ENCODE assay signal across 22 mouse cellular contexts in genomic region chr16:96907081-96907480, GRCm38 (mm10).
A peak's percentile ranks its signal among the peaks of the same experiment; 100 is the strongest.
DNase-seq lines count a peak whose midpoint lies in the region; ATAC-seq lines count a peak whose summit lies in the region.
"Had no signal": no experiment of that assay in that cellular context is flagged by ENCODE, and none has a peak within 500 bp of the region (broad histone marks: within the 10 kb centered on the region; RNA-seq: fewer than 3 reads in every experiment).

No protein-coding gene starts in this region.

- DNase-seq in forebrain, embryonic 10.5 days (ENCODE audit: extremely low spot score, low spot score): no peak
- no peak for DNase-seq in forebrain, embryonic 14.5 days (ENCODE audit: low spot score)
- DNase-seq in liver, embryonic 11.5 days (ENCODE audit: low spot score): no peak
- no peak for DNase-seq in liver
- DNase-seq in right cerebral cortex, adult 18-20 months: no peak
- no peak for DNase-seq in spleen, postnatal 4 days (ENCODE audit: low spot score in 2 of 2)
- DNase-seq in limb, embryonic 10.5 days (ENCODE audit: low spot score): no peak
- DNase-seq: adrenal gland, postnatal 10 days; B cell, adult 2 months; cerebellum, adult 11 months; cerebellum, adult 8-10 months; cerebellum, postnatal 14 days; embryo, embryonic 11 days; gastrocnemius, postnatal 36 days; heart, adult 18-20 months; heart, postnatal 14 days had no signal

- WGBS in forebrain, embryonic 10.5 days: 88% methylated on average over 1 of the region's 1 CpGs
- WGBS in forebrain, embryonic 14.5 days: 93% methylated on average over 1 of the region's 1 CpGs
- 69% methylated on average over 1 of the region's 1 CpGs for WGBS in liver, embryonic 11.5 days
- 38% methylated on average over 1 of the region's 1 CpGs for WGBS in liver, embryonic 16.5 days (ENCODE audit: insufficient replicate concordance)
- WGBS in limb, embryonic 10.5 days: 93% methylated on average over 1 of the region's 1 CpGs

- H3K4me2 ChIP-seq in forebrain, embryonic 14.5 days (ENCODE audit: low read length): no peak overlapping the region
- no peak overlapping the region for H3K4me2 ChIP-seq in liver, embryonic 11.5 days
- peak overlapping the region; percentile 15; the same call in 1 of the 2 replicates for H3K4me2 ChIP-seq in liver, embryonic 16.5 days (ENCODE audit: low read depth, low read length)
- H3K4me2 ChIP-seq: embryonic facial prominence, embryonic 15.5 days; forebrain, embryonic 13.5 days; hindbrain, embryonic 13.5 days had no signal

- H3K9ac ChIP-seq in forebrain, embryonic 14.5 days (ENCODE audit: low read length): no peak overlapping the region
- H3K9ac ChIP-seq in liver, embryonic 11.5 days (ENCODE audit: low read depth, low read length): no peak overlapping the region
- H3K9ac ChIP-seq in liver, embryonic 16.5 days (ENCODE audit: low read depth, low read length): no peak overlapping the region
- H3K9ac ChIP-seq: embryonic facial prominence, embryonic 15.5 days; forebrain, embryonic 13.5 days; hindbrain, embryonic 13.5 days had no signal

- ATAC-seq in forebrain, embryonic 14.5 days: no peak
- no peak for ATAC-seq in liver, embryonic 11.5 days (replicated peaks; ENCODE audit: low FRiP score)
- no peak for ATAC-seq in liver, embryonic 16.5 days (ENCODE audit: low read depth)
- ATAC-seq: CD4-positive, CD25-positive, alpha-beta regulatory T cell, adult 4 months; forebrain, embryonic 13.5 days had no signal

- no peaks in the 10 kb centered on the region for H3K9me3 ChIP-seq in forebrain, embryonic 10.5 days
- H3K9me3 ChIP-seq in forebrain, embryonic 14.5 days (replicated peaks; ENCODE audit: control insufficient read depth, low read length): no peaks in the 10 kb centered on the region
- no peaks in the 10 kb centered on the region for H3K9me3 ChIP-seq in liver, embryonic 11.5 days (ENCODE audit: control insufficient read depth, low read length)
- H3K9me3 ChIP-seq in liver, embryonic 16.5 days (replicated peaks; ENCODE audit: control insufficient read depth, low read length): no peaks in the 10 kb centered on the region
- H3K9me3 ChIP-seq in limb, embryonic 10.5 days (replicated peaks): no peaks in the 10 kb centered on the region
- H3K9me3 ChIP-seq: embryonic facial prominence, embryonic 15.5 days; forebrain, embryonic 13.5 days; G1E; hindbrain, embryonic 13.5 days had no signal

- no peaks in the 10 kb centered on the region for H3K36me3 ChIP-seq in forebrain, embryonic 10.5 days (replicated peaks)
- no peaks in the 10 kb centered on the region for H3K36me3 ChIP-seq in forebrain, embryonic 14.5 days (ENCODE audit: control insufficient read depth, insufficient read depth, low read length)
- H3K36me3 ChIP-seq in liver, embryonic 11.5 days (ENCODE audit: control insufficient read depth, insufficient read depth, low read length): no peaks in the 10 kb centered on the region
- H3K36me3 ChIP-seq in liver, embryonic 16.5 days (ENCODE audit: control insufficient read depth, insufficient read depth): no peaks in the 10 kb centered on the region
- H3K36me3 ChIP-seq in limb, embryonic 10.5 days: no peaks in the 10 kb centered on the region
- H3K36me3 ChIP-seq: embryonic facial prominence, embryonic 15.5 days; G1E; hindbrain, embryonic 13.5 days had no signal

- H3K4me1 ChIP-seq in forebrain, embryonic 10.5 days: peaks cover 14% of the 10 kb centered on the region
- no peaks in the 10 kb centered on the region for H3K4me1 ChIP-seq in forebrain, embryonic 14.5 days (ENCODE audit: control insufficient read depth, insufficient read depth, low read length)
- H3K4me1 ChIP-seq in liver, embryonic 11.5 days (replicated peaks; ENCODE audit: control insufficient read depth, insufficient read depth, low read length): peaks cover 14% of the 10 kb centered on the region
- peaks cover 47% of the 10 kb centered on the region for H3K4me1 ChIP-seq in liver, embryonic 16.5 days (ENCODE audit: control insufficient read depth, low read depth, low read length)
- no peaks in the 10 kb centered on the region for H3K4me1 ChIP-seq in limb, embryonic 10.5 days
- H3K4me1 ChIP-seq: embryonic facial prominence, embryonic 15.5 days had no signal

- no peak overlapping the region for H3K4me3 ChIP-seq in forebrain, embryonic 10.5 days
- H3K4me3 ChIP-seq in forebrain, embryonic 14.5 days (ENCODE audit: low read depth, low read length): no peak overlapping the region
- no peak overlapping the region for H3K4me3 ChIP-seq in liver, embryonic 11.5 days (ENCODE audit: low read depth, low read length)
- H3K4me3 ChIP-seq in liver, embryonic 16.5 days (ENCODE audit: low read depth, low read length): no peak overlapping the region
- H3K4me3 ChIP-seq in limb, embryonic 10.5 days: no peak overlapping the region
- H3K4me3 ChIP-seq: embryonic facial prominence, embryonic 15.5 days; forebrain, embryonic 13.5 days; hindbrain, embryonic 13.5 days had no signal

- H3K27ac ChIP-seq in forebrain, embryonic 10.5 days: peak overlapping the region; percentile 56; the same call in 1 of the 2 replicates
- H3K27ac ChIP-seq in forebrain, embryonic 14.5 days (ENCODE audit: low read depth, low read length): no peak overlapping the region
- H3K27ac ChIP-seq in liver, embryonic 11.5 days (ENCODE audit: low read depth, low read length): peak overlapping the region; percentile 56
- H3K27ac ChIP-seq in liver, embryonic 16.5 days (ENCODE audit: low read length): peak overlapping the region; percentile 25
- H3K27ac ChIP-seq in limb, embryonic 10.5 days: no peak overlapping the region
- H3K27ac ChIP-seq: embryonic facial prominence, embryonic 15.5 days; forebrain, embryonic 13.5 days; hindbrain, embryonic 13.5 days had no signal

- no peaks in the 10 kb centered on the region for H3K27me3 ChIP-seq in forebrain, embryonic 10.5 days (ENCODE audit: poor library complexity, severe bottlenecking)
- H3K27me3 ChIP-seq in forebrain, embryonic 14.5 days (replicated peaks; ENCODE audit: control insufficient read depth, insufficient read depth, low read length): no peaks in the 10 kb centered on the region
- H3K27me3 ChIP-seq in liver, embryonic 11.5 days (replicated peaks; ENCODE audit: control insufficient read depth, insufficient read depth, low read length): no peaks in the 10 kb centered on the region
- no peaks in the 10 kb centered on the region for H3K27me3 ChIP-seq in liver, embryonic 16.5 days (ENCODE audit: control insufficient read depth, insufficient read depth, low read depth, low read length)
- H3K27me3 ChIP-seq in limb, embryonic 10.5 days (ENCODE audit: low read depth, poor library complexity, severe bottlenecking): no peaks in the 10 kb centered on the region
- H3K27me3 ChIP-seq: embryonic facial prominence, embryonic 15.5 days; forebrain, embryonic 13.5 days; hindbrain, embryonic 13.5 days had no signal

Comparison
In these comparisons a context has a peak if more than half of its experiments do, and no peak if none do; other contexts are left out.
1. H3K27ac ChIP-seq: peak in forebrain, embryonic 10.5 days (single experiment), liver, embryonic 11.5 days (single experiment) and liver, embryonic 16.5 days (single experiment); none in forebrain, embryonic 14.5 days (single experiment) and limb, embryonic 10.5 days (single experiment).